Mouse (Mus musculus): ENCODE results near the gene Tnfrsf18. TPM values are rescaled to one million over a fixed set of nuclear protein-coding genes. Genes with fewer than 3 reads are reported as not detected.

Gene Tnfrsf18
- polyA plus RNA-seq, 1 experiment: not detected

GRCm38 (mm10) chr4:156053113-156053512 lies 27.1 kb downstream of the Tnfrsf18 start:
- Histone ChIP-seq H3K36me3 (ENCODE audit: control insufficient read depth) (no peaks in the 10 kb centered on the region), H3K9me3 (ENCODE audit: control insufficient read depth, low read length) (no peaks in the 10 kb centered on the region), H3K4me1 (ENCODE audit: control insufficient read depth) (no peaks in the 10 kb centered on the region), H3K4me3 (replicated peaks) (no peak overlapping the region), H3K27me3 (ENCODE audit: control insufficient read depth) (no peaks in the 10 kb centered on the region)
- TF ChIP-seq TAL1 (IDR thresholded peaks at IDR 0.05; ENCODE audit: low read length): no peak

DNA sequence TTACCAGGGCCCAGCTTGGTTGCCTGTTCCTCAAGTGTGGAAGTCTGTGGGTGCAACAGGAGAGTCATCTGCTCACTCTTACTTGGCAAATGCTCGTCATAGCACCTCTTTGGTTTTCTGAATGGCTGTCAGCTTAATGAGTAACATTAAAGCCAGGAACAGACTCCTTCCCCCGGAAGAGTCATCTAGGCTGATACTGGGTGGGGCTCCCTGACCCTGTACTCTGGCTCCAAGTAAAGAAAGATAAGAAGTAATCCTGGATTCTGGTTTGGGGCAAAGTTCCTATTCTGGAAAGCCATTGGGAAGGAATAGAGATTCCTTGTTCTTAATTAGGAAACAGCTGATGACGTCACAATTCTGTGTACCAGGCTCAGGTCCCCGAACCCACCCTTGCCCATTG lies 28.2 kb downstream of the Tnfrsf18 start:
- TF ChIP-seq TAL1 (IDR thresholded peaks at IDR 0.05; ENCODE audit: low read length): no peak
- no peak for TF ChIP-seq GATA1 (IDR thresholded peaks at IDR 0.05; ENCODE audit: low read length)
- Histone ChIP-seq H3K27me3 (ENCODE audit: control insufficient read depth) (no peaks in the 10 kb centered on the region), H3K4me3 (replicated peaks) (no peak overlapping the region), H3K36me3 (ENCODE audit: control insufficient read depth) (no peaks in the 10 kb centered on the region), H3K9me3 (ENCODE audit: control insufficient read depth, low read length) (no peaks in the 10 kb centered on the region), H3K4me1 (ENCODE audit: control insufficient read depth) (no peaks in the 10 kb centered on the region)

- Histone ChIP-seq H3K27me3 (ENCODE audit: control insufficient read depth) (no peaks in the 10 kb centered on the region), H3K36me3 (ENCODE audit: control insufficient read depth) (no peaks in the 10 kb centered on the region)
- TF ChIP-seq GATA1 (IDR thresholded peaks at IDR 0.05; ENCODE audit: low read length) (no peak), TAL1 (IDR thresholded peaks at IDR 0.05; ENCODE audit: low read length) (no peak)
Observed at GRCm38 (mm10) chr4:156054606-156055005, 28.6 kb downstream of the Tnfrsf18 start.

GRCm38 (mm10) chr4:156055173-156055572 lies 29.2 kb downstream of the Tnfrsf18 start:
- H3K4me3 ChIP-seq (replicated peaks): no peak overlapping the region
- TF ChIP-seq GATA1 (IDR thresholded peaks at IDR 0.05; ENCODE audit: low read length) (no peak), TAL1 (IDR thresholded peaks at IDR 0.05; ENCODE audit: low read length) (no peak)
- H3K27me3 ChIP-seq (ENCODE audit: control insufficient read depth): no peaks in the 10 kb centered on the region
- H3K36me3 ChIP-seq (ENCODE audit: control insufficient read depth): no peaks in the 10 kb centered on the region
- no peaks in the 10 kb centered on the region for H3K9me3 ChIP-seq (ENCODE audit: control insufficient read depth, low read length)
- no peaks in the 10 kb centered on the region for H3K4me1 ChIP-seq (ENCODE audit: control insufficient read depth)

More at GRCm38 (mm10) chr4:156054606-156055005, 28.6 kb downstream of the Tnfrsf18 start:
- no peak overlapping the region for H3K4me3 ChIP-seq (replicated peaks)
- H3K9me3 ChIP-seq (ENCODE audit: control insufficient read depth, low read length): no peaks in the 10 kb centered on the region
- no peaks in the 10 kb centered on the region for H3K4me1 ChIP-seq (ENCODE audit: control insufficient read depth)

GRCm38 (mm10) chr4:156057702-156058101 lies 31.7 kb downstream of the Tnfrsf18 start:
- Histone ChIP-seq H3K27me3 (ENCODE audit: control insufficient read depth) (no peaks in the 10 kb centered on the region), H3K9me3 (ENCODE audit: control insufficient read depth, low read length) (no peaks in the 10 kb centered on the region), H3K36me3 (ENCODE audit: control insufficient read depth) (no peaks in the 10 kb centered on the region), H3K4me3 (replicated peaks) (no peak overlapping the region), H3K4me1 (ENCODE audit: control insufficient read depth) (no peaks in the 10 kb centered on the region)
- TF ChIP-seq TAL1 (IDR thresholded peaks at IDR 0.05; ENCODE audit: low read length) (no peak), GATA1 (IDR thresholded peaks at IDR 0.05; ENCODE audit: low read length) (no peak)

GRCm38 (mm10) chr4:156058826-156059225 lies 32.9 kb downstream of the Tnfrsf18 start:
- H3K4me3 ChIP-seq (replicated peaks): no peak overlapping the region
- H3K9me3 ChIP-seq (ENCODE audit: control insufficient read depth, low read length): no peaks in the 10 kb centered on the region
- H3K36me3 ChIP-seq (ENCODE audit: control insufficient read depth): no peaks in the 10 kb centered on the region
- no peaks in the 10 kb centered on the region for H3K4me1 ChIP-seq (ENCODE audit: control insufficient read depth)
- TF ChIP-seq GATA1 (IDR thresholded peaks at IDR 0.05; ENCODE audit: low read length) (no peak), TAL1 (IDR thresholded peaks at IDR 0.05; ENCODE audit: low read length) (no peak)
- no peaks in the 10 kb centered on the region for H3K27me3 ChIP-seq (ENCODE audit: control insufficient read depth)

DNA sequence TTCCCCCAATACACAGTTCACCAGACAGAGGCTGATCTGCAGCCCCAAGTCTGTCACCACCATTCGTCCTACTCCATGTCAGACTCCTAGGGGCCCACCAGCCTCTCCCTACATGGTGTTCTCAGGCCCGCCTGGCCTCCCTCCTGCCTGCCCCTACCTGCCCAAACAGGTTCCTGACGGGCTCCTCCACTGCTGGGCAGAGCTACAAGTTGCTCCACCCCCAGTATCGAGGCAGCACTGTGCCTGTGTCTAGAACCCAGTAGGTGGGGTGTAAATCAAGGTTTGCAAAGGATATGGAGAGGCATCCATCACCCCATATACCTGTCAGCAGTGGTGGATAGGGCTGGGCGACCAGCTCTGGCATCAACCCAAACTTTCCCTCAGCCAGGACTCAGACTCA lies 33.3 kb downstream of the Tnfrsf18 start, which contains the start of gene Ttll10:
Ttll10 (minus strand) TSS at position 154 of the 400 bp plus-strand sequence.
- Histone ChIP-seq H3K4me3 (replicated peaks) (no peak within 1 kb of the TSS), H3K4me1 (ENCODE audit: control insufficient read depth) (no peaks in the 10 kb centered on the region), H3K9me3 (ENCODE audit: control insufficient read depth, low read length) (no peaks in the 10 kb centered on the region), H3K36me3 (ENCODE audit: control insufficient read depth) (no peaks in the 10 kb centered on the region), H3K27me3 (ENCODE audit: control insufficient read depth) (no peaks in the 10 kb centered on the region)
- TF ChIP-seq GATA1 (IDR thresholded peaks at IDR 0.05; ENCODE audit: low read length) (no peak), TAL1 (IDR thresholded peaks at IDR 0.05; ENCODE audit: low read length) (no peak)

- Histone ChIP-seq H3K27me3 (ENCODE audit: control insufficient read depth) (no peaks in the 10 kb centered on the region), H3K36me3 (ENCODE audit: control insufficient read depth) (no peaks in the 10 kb centered on the region), H3K4me1 (ENCODE audit: control insufficient read depth) (no peaks in the 10 kb centered on the region), H3K9me3 (ENCODE audit: control insufficient read depth, low read length) (no peaks in the 10 kb centered on the region), H3K4me3 (replicated peaks) (no peak overlapping the region)
- no peak for TF ChIP-seq TAL1 (IDR thresholded peaks at IDR 0.05; ENCODE audit: low read length)
- TF ChIP-seq GATA1 (IDR thresholded peaks at IDR 0.05; ENCODE audit: low read length): no peak
Observed at GRCm38 (mm10) chr4:156059713-156060112, 33.7 kb downstream of the Tnfrsf18 start.

GRCm38 (mm10) chr4:156063861-156064509 lies 38.0 kb downstream of the Tnfrsf18 start:
- H3K9me3 ChIP-seq (ENCODE audit: control insufficient read depth, low read length): no peaks in the 10 kb centered on the region
- no peaks in the 10 kb centered on the region; the same call in 1 of the 2 replicates for H3K36me3 ChIP-seq (ENCODE audit: control insufficient read depth)
- no peaks in the 10 kb centered on the region for H3K4me1 ChIP-seq (ENCODE audit: control insufficient read depth)
- TF ChIP-seq TAL1 (IDR thresholded peaks at IDR 0.05; ENCODE audit: low read length) (no peak), GATA1 (IDR thresholded peaks at IDR 0.05; ENCODE audit: low read length) (no peak)
- no peaks in the 10 kb centered on the region for H3K27me3 ChIP-seq (ENCODE audit: control insufficient read depth)
- no peak overlapping the region for H3K4me3 ChIP-seq (replicated peaks)

GRCm38 (mm10) chr4:156064510-156064897 lies 38.5 kb downstream of the Tnfrsf18 start:
- no peaks in the 10 kb centered on the region; the same call in 1 of the 2 replicates for H3K36me3 ChIP-seq (ENCODE audit: control insufficient read depth)
- no peak overlapping the region for H3K4me3 ChIP-seq (replicated peaks)
- H3K9me3 ChIP-seq (ENCODE audit: control insufficient read depth, low read length): no peaks in the 10 kb centered on the region
- H3K27me3 ChIP-seq (ENCODE audit: control insufficient read depth): no peaks in the 10 kb centered on the region
- TF ChIP-seq GATA1 (IDR thresholded peaks at IDR 0.05; ENCODE audit: low read length) (no peak), TAL1 (IDR thresholded peaks at IDR 0.05; ENCODE audit: low read length) (no peak)
- no peaks in the 10 kb centered on the region for H3K4me1 ChIP-seq (ENCODE audit: control insufficient read depth)

Measured in erythroblast, embryonic 14.5 days (primary cell).